Mouse (Mus musculus) forebrain, embryonic 14.5 days (tissue): ENCODE results near the gene Samd15. TPM values are rescaled to one million over a fixed set of nuclear protein-coding genes. Genes with fewer than 3 reads are reported as not detected.
"Not testable (repeated sequence)": the region's sequence is repeated elsewhere in the genome, so short reads cannot be mapped to it uniquely, and the experiment has no call there.

Experiments
- ATAC-seq: fragments of 200-750 bp; cut with Nextera tagmentation; 2 replicates; pipeline ENCODE4 v1.8.0; 2017; ENCODE audit warnings: mild to moderate bottlenecking, moderate library complexity
- DNase-seq: peaks from one replicate; pipeline ENCODE4 v3.0.0-alpha.2; 2015; ENCODE audit warnings: low spot score
- H3K27ac ChIP-seq: fragments of 300-500 bp; sonication (generic); 2 replicates; pipeline ENCODE4 v1.5.1; 2014; ENCODE audit warnings: low read depth, mild to moderate bottlenecking, control low read depth, low read length, moderate library complexity
- H3K27me3 ChIP-seq: fragments of 300-500 bp; sonication (generic); replicated peaks from 2 replicates; pipeline ENCODE4 v1.6.1; 2014; ENCODE audit warnings: low read length, control low read depth, mixed read lengths; ENCODE audit not compliant: control insufficient read depth, insufficient read depth
- H3K36me3 ChIP-seq: fragments of 300-500 bp; sonication (generic); 2 replicates; pipeline ENCODE4 v1.6.1; 2014; ENCODE audit warnings: low read length, control low read depth; ENCODE audit not compliant: control insufficient read depth, insufficient read depth
- H3K4me1 ChIP-seq: fragments of 300-500 bp; sonication (generic); 2 replicates; pipeline ENCODE4 v1.6.1; 2014; ENCODE audit warnings: antibody characterized with exemption, low read length, control low read depth; ENCODE audit not compliant: control insufficient read depth, insufficient read depth
- H3K4me2 ChIP-seq: fragments of 300-500 bp; sonication (generic); 2 replicates; pipeline ENCODE4 v1.6.1; 2014; ENCODE audit warnings: mild to moderate bottlenecking, control low read depth, low read length
- H3K4me3 ChIP-seq: fragments of 300-500 bp; sonication (generic); 2 replicates; pipeline ENCODE4 v1.5.1; 2014; ENCODE audit warnings: low read depth, low read length, control low read depth
- H3K9ac ChIP-seq: fragments of 300-500 bp; sonication (generic); 2 replicates; pipeline ENCODE4 v1.6.1; 2014; ENCODE audit warnings: mild to moderate bottlenecking, low read length, control low read depth, moderate library complexity
- H3K9me3 ChIP-seq: fragments of 300-500 bp; sonication (generic); replicated peaks from 2 replicates; pipeline ENCODE4 v1.6.1; 2016; ENCODE audit warnings: low read length, control low read depth, mixed read lengths; ENCODE audit not compliant: control insufficient read depth
- WGBS: fragments of 180-500 bp; shearing (Covaris S2); extraction: QIAGEN DNeasy Blood & Tissue Kit; methylation state at CpG from one replicate; pipeline ENCODE4 v1.1.7; 2014; 5-methylcytosine and 5-hydroxymethylcytosine counted together
- polyA plus RNA-seq: library from polyadenylated mRNA; unstranded; fragments of >200 nt; fragmentation: Nextera tagmentation; extraction: Ambion mirVana; gene quantifications from 2 replicates; pipeline ENCODE4 v1.2.1, GENCODE M21; 2014

Samd15 gene
- polyA plus RNA-seq, 1 experiment from 2014 or later, result 1.3 TPM

DNA sequence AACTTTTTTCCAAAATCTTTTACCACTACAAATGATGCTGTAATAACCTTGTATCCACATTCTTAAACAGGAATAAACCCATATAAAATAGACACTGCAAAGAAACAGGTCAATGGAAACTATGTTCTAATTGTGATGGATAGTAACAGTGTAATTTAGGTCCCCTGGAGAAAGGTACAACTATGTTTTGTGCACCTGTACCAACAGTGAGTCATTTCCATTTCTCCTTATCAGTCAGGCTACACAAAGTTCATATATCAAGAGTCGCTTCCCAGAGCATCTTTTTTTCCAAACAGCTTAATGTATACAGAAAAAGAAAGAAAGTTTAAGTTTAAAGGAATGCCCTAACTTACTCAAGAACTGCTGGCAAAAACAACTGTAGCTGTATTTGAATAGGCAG is 4.5 kb upstream of the Samd15 start:
- 90% methylated on average over 1 of the region's 1 CpGs for WGBS

DNA sequence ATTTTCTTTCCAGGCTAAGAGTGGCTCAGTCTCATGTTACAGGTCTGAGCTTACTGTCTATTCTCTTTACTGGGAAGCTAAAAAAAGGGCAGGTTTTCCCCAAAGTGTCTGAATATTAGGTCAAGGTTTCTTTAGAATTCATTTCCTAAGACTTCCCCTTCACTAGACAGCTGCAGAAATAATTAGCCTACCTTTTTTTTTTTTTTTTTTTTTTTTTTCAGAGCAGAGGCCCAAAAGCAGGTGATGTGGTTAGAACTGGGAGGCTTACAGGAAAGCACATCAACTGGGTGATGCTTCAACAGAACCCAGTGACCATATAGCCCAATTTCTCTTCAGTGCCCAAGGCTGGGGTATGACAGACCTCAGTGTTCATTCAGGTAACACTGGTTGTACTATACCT is 3.2 kb upstream of the Samd15 start:
- Histone ChIP-seq H3K9ac (no peak overlapping the region), H3K9me3 (no peaks in the 10 kb centered on the region), H3K27ac (no peak overlapping the region), H3K27me3 (no peaks in the 10 kb centered on the region), H3K4me1 (peaks cover 7% of the 10 kb centered on the region), H3K36me3 (no peaks in the 10 kb centered on the region), H3K4me3 (no peak overlapping the region), H3K4me2 (no peak overlapping the region)
- DNase-seq (no peak), ATAC-seq (no peak)

More for the DNA sequence above, 4.5 kb upstream of the Samd15 start:
- Histone ChIP-seq H3K9me3 (no peaks in the 10 kb centered on the region), H3K4me2 (no peak overlapping the region), H3K4me1 (peaks cover 7% of the 10 kb centered on the region), H3K4me3 (no peak overlapping the region), H3K36me3 (no peaks in the 10 kb centered on the region), H3K27ac (no peak overlapping the region), H3K9ac (no peak overlapping the region), H3K27me3 (no peaks in the 10 kb centered on the region)
- DNase-seq (no peak), ATAC-seq (no peak)

- DNase-seq, result no peak
- 51% methylated on average over 6 of the region's 6 CpGs for WGBS
- Histone ChIP-seq H3K9ac (peak overlapping the region; percentile 93; the same call in 1 of the 2 replicates), H3K27me3 (no peaks in the 10 kb centered on the region), H3K4me2 (peak overlapping the region; percentile 84), H3K4me3 (peak overlapping the region; percentile 81; the same call in 1 of the 2 replicates), H3K9me3 (no peaks in the 10 kb centered on the region), H3K36me3 (no peaks in the 10 kb centered on the region), H3K4me1 (peaks cover 7% of the 10 kb centered on the region), H3K27ac (no peak overlapping the region)
- ATAC-seq, result no peak
Measured at GRCm38 (mm10) chr12:87198792-87199191, 731 bp upstream of the Samd15 start.

- ATAC-seq (peak; percentile 97), DNase-seq (peak; percentile 93)
- Histone ChIP-seq H3K27me3 (no peaks in the 10 kb centered on the region), H3K36me3 (no peaks in the 10 kb centered on the region), H3K27ac (peak within 1 kb of the TSS; percentile 87), H3K4me1 (peaks cover 7% of the 10 kb centered on the region), H3K9me3 (no peaks in the 10 kb centered on the region), H3K4me2 (peak within 1 kb of the TSS; percentile 84), H3K9ac (peak within 1 kb of the TSS; percentile 93), H3K4me3 (peak within 1 kb of the TSS; percentile 81)
- WGBS, result under 1% methylated on average over 62 of the region's 70 CpGs
Measured at GRCm38 (mm10) chr12:87199973-87200586, 557 bp downstream of the Samd15 start, which contains the start of gene Tmed8. Gene Tmed8 (minus strand): TSS chr12:87200454.

DNA sequence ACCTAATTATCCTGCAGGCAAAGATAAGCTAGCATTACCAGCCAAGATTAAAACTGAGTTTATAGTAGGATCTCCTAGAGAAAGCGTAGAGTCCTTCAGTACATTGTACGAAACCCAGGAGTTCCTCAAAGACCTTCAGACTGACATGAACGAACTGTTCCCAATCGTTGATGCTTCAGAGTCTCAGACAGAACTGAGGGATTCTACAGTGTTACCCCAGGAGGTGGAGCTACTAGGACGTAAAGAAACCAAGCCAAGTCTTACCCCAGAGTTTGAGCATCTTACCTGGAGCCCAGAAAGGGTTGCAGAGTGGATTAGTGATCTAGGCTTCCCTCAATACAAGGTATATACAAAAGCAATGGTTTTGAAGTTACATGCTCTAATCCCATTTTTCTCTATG is 2.2 kb downstream of the Samd15 start:
- whole genome bisulfite sequencing, result 72% methylated on average over 5 of the region's 5 CpGs
- Histone ChIP-seq H3K4me1 (peaks cover 7% of the 10 kb centered on the region), H3K4me3 (no peak overlapping the region), H3K4me2 (no peak overlapping the region), H3K9ac (no peak overlapping the region), H3K27ac (no peak overlapping the region), H3K9me3 (no peaks in the 10 kb centered on the region), H3K36me3 (no peaks in the 10 kb centered on the region), H3K27me3 (no peaks in the 10 kb centered on the region)
- DNase-seq, result no peak
- ATAC-seq, result no peak

- whole genome bisulfite sequencing, result 87% methylated on average over 5 of the region's 5 CpGs
Measured at GRCm38 (mm10) chr12:87205789-87206188, 6.3 kb downstream of the Samd15 start.

DNA sequence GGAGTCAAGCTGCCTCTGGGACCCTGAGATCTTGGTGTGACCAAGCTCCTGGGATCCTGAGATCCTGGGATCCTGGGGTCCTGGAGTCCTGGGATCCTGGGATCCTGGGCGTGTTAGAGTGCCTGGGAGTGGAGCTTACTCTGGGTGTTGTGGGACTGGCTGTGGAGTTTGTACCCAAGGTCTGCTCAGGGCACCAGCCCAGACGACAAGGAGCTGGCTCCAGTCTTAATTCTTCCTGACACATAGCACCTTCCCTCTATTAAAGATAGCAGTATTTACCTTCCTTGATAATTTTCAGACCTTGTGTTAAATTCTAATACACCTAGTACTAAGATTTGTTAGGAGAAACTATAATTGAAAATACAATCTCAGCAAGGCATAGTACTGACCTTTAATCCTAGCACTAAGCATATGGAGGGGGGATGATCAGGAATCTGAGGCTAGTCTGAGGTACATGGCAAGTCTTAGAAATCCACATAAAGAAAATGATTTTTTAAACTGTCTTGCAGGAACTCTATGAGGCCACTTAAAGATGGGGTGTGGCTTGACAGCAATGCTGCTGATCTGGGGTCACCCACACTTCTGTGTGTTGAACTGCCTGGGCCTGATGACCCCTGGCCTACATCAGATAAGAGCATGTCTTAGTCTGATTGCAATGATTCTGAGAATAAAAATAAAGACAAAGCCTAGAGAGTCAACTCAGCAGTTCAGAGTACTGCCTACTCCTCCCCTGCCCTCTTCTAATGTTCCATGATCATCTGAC is 13.5 kb downstream of the Samd15 start:
- no peak overlapping the region for H3K4me2 ChIP-seq

More at GRCm38 (mm10) chr12:87205789-87206188, 6.3 kb downstream of the Samd15 start:
- H3K36me3 ChIP-seq, DNase-seq, H3K4me3 ChIP-seq, H3K9me3 ChIP-seq, H3K27ac ChIP-seq, H3K27me3 ChIP-seq, H3K4me1 ChIP-seq, ATAC-seq, H3K9ac ChIP-seq, H3K4me2 ChIP-seq: not testable (repeated sequence)

DNA sequence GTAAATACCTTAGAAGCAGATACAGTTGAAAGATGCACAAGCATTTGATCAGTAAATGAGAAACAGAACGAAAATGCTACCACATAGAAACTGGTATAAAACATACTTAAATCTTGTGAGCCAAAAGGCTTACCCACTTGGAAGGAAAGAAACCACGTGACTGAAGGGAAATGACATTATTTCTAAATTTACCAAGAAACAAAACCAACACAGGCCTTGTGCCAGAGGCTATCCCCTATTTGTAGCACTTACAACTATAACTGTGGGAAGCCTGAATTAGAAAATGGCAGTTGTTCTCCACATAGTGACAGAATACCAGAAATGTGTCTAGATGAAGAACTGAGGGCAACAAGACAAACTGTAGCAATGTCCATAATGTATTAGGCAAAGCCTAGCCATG is 16.5 kb downstream of the Samd15 start:
- H3K4me3 ChIP-seq, result no peak overlapping the region
- ATAC-seq, result no peak
- no peaks in the 10 kb centered on the region for H3K36me3 ChIP-seq
- H3K4me2 ChIP-seq, result no peak overlapping the region
- WGBS, result 65% methylated on average over 2 of the region's 2 CpGs
- no peak overlapping the region for H3K27ac ChIP-seq
- no peak for DNase-seq
- H3K9ac ChIP-seq, result no peak overlapping the region
- H3K9me3 ChIP-seq, result no peaks in the 10 kb centered on the region
- H3K27me3 ChIP-seq, result no peaks in the 10 kb centered on the region
- H3K4me1 ChIP-seq, result no peaks in the 10 kb centered on the region

More for the DNA sequence above, 13.5 kb downstream of the Samd15 start:
- H3K4me3 ChIP-seq, result no peak overlapping the region
- H3K27me3 ChIP-seq, result no peaks in the 10 kb centered on the region
- H3K27ac ChIP-seq, result no peak overlapping the region
- DNase-seq (no peak), ATAC-seq (no peak)
- WGBS, result 69% methylated on average over 2 of the region's 2 CpGs
- H3K36me3 ChIP-seq, result no peaks in the 10 kb centered on the region
- no peaks in the 10 kb centered on the region for H3K9me3 ChIP-seq
- H3K9ac ChIP-seq, result no peak overlapping the region
- H3K4me1 ChIP-seq, result no peaks in the 10 kb centered on the region

- H3K9ac ChIP-seq, result no peak overlapping the region
- no peaks in the 10 kb centered on the region for H3K27me3 ChIP-seq
- ATAC-seq (no peak), DNase-seq (no peak)
- no peaks in the 10 kb centered on the region for H3K9me3 ChIP-seq
- no peak overlapping the region for H3K4me3 ChIP-seq
- no peaks in the 10 kb centered on the region for H3K36me3 ChIP-seq
- no peak overlapping the region for H3K4me2 ChIP-seq
- no peak overlapping the region for H3K27ac ChIP-seq
- H3K4me1 ChIP-seq, result no peaks in the 10 kb centered on the region
Measured at GRCm38 (mm10) chr12:87217596-87217995, 18.1 kb downstream of the Samd15 start.
